Mouse (Mus musculus): ENCODE results near the gene Il1rapl2. TPM values are rescaled to one million over a fixed set of nuclear protein-coding genes. Genes with fewer than 3 reads are reported as not detected.
"Not testable (repeated sequence)": the region's sequence is repeated elsewhere in the genome, so short reads cannot be mapped to it uniquely, and the experiment has no call there.

Il1rapl2 gene
- polyA plus RNA-seq, 1 experiment = 0.43 TPM

GRCm38 (mm10) chrX:138209480-138209879 lies 639.1 kb downstream of the Il1rapl2 start, which contains the start of gene Tex13a:
Gene Tex13a (minus strand): TSS chrX:138209580.
- TF ChIP-seq CTCF (IDR thresholded peaks at IDR 0.05; ENCODE audit: borderline replicate concordance, insufficient read depth, low read depth, low read length) (no peak), POLR2A (IDR thresholded peaks at IDR 0.05; ENCODE audit: borderline replicate concordance, insufficient read depth, low read length) (no peak)
- Histone ChIP-seq H3K4me3 (replicated peaks; ENCODE audit: insufficient read depth, low read depth, low read length) (no peak within 1 kb of the TSS), H3K4me1 (ENCODE audit: control insufficient read depth, insufficient read depth, low read length) (no peaks in the 10 kb centered on the region), H3K27me3 (ENCODE audit: control insufficient read depth, insufficient read depth, low read length) (no peaks in the 10 kb centered on the region), H3K27ac (ENCODE audit: insufficient read depth, low read length) (no peak within 1 kb of the TSS)
- 71% methylated on average over 3 of the region's 3 CpGs for WGBS
- no peak for DNase-seq

- 69% methylated on average over 4 of the region's 4 CpGs for WGBS
- Histone ChIP-seq H3K4me3 (replicated peaks; ENCODE audit: insufficient read depth, low read depth, low read length) (no peak overlapping the region), H3K27ac (ENCODE audit: insufficient read depth, low read length) (no peak overlapping the region), H3K27me3 (ENCODE audit: control insufficient read depth, insufficient read depth, low read length) (no peaks in the 10 kb centered on the region), H3K4me1 (ENCODE audit: control insufficient read depth, insufficient read depth, low read length) (no peaks in the 10 kb centered on the region)
- TF ChIP-seq CTCF (IDR thresholded peaks at IDR 0.05; ENCODE audit: borderline replicate concordance, insufficient read depth, low read depth, low read length) (no peak), POLR2A (IDR thresholded peaks at IDR 0.05; ENCODE audit: borderline replicate concordance, insufficient read depth, low read length) (no peak)
- no peak for DNase-seq
These were observed 664.2 kb downstream of the Il1rapl2 start for GRCm38 (mm10) chrX:138234626-138235025.

- 65% methylated on average over 1 of the region's 1 CpGs for WGBS
- DNase-seq; H3K27ac ChIP-seq (ENCODE audit: insufficient read depth, low read length); H3K4me3 ChIP-seq (replicated peaks; ENCODE audit: insufficient read depth, low read depth, low read length); H3K27me3 ChIP-seq (ENCODE audit: control insufficient read depth, insufficient read depth, low read length); H3K4me1 ChIP-seq (ENCODE audit: control insufficient read depth, insufficient read depth, low read length): not testable (repeated sequence)
These were observed 778.3 kb downstream of the Il1rapl2 start for GRCm38 (mm10) chrX:138348736-138349135.

- no peaks in the 10 kb centered on the region for H3K27me3 ChIP-seq (ENCODE audit: control insufficient read depth, insufficient read depth, low read length)
- H3K4me1 ChIP-seq (ENCODE audit: control insufficient read depth, insufficient read depth, low read length) = no peaks in the 10 kb centered on the region
- no peak for DNase-seq
- TF ChIP-seq POLR2A (IDR thresholded peaks at IDR 0.05; ENCODE audit: borderline replicate concordance, insufficient read depth, low read length) (no peak), CTCF (IDR thresholded peaks at IDR 0.05; ENCODE audit: borderline replicate concordance, insufficient read depth, low read depth, low read length) (no peak)
- WGBS = 57% methylated on average over 2 of the region's 2 CpGs
- H3K27ac ChIP-seq (ENCODE audit: insufficient read depth, low read length) = no peak overlapping the region
- no peak overlapping the region for H3K4me3 ChIP-seq (replicated peaks; ENCODE audit: insufficient read depth, low read depth, low read length)
These were observed 863.4 kb downstream of the Il1rapl2 start for GRCm38 (mm10) chrX:138433794-138434193.

GRCm38 (mm10) chrX:138437939-138438338 lies 867.5 kb downstream of the Il1rapl2 start:
- TF ChIP-seq CTCF (IDR thresholded peaks at IDR 0.05; ENCODE audit: borderline replicate concordance, insufficient read depth, low read depth, low read length) (no peak), POLR2A (IDR thresholded peaks at IDR 0.05; ENCODE audit: borderline replicate concordance, insufficient read depth, low read length) (no peak)
- H3K4me1 ChIP-seq (ENCODE audit: control insufficient read depth, insufficient read depth, low read length) = no peaks in the 10 kb centered on the region
- DNase-seq = peak in 1 of 2 experiments; percentile 0
- H3K27me3 ChIP-seq (ENCODE audit: control insufficient read depth, insufficient read depth, low read length) = no peaks in the 10 kb centered on the region
- H3K4me3 ChIP-seq (replicated peaks; ENCODE audit: insufficient read depth, low read depth, low read length) = no peak overlapping the region
- 36% methylated on average over 3 of the region's 3 CpGs for WGBS
- no peak overlapping the region for H3K27ac ChIP-seq (ENCODE audit: insufficient read depth, low read length)

- H3K4me1 ChIP-seq (ENCODE audit: control insufficient read depth, insufficient read depth, low read length) = no peaks in the 10 kb centered on the region
- TF ChIP-seq POLR2A (IDR thresholded peaks at IDR 0.05; ENCODE audit: borderline replicate concordance, insufficient read depth, low read length) = no peak
- no peak for TF ChIP-seq CTCF (IDR thresholded peaks at IDR 0.05; ENCODE audit: borderline replicate concordance, insufficient read depth, low read depth, low read length)
- H3K27ac ChIP-seq (ENCODE audit: insufficient read depth, low read length) = no peak overlapping the region
- 89% methylated on average over 2 of the region's 2 CpGs for WGBS
- no peaks in the 10 kb centered on the region for H3K27me3 ChIP-seq (ENCODE audit: control insufficient read depth, insufficient read depth, low read length)
- no peak for DNase-seq
- no peak overlapping the region for H3K4me3 ChIP-seq (replicated peaks; ENCODE audit: insufficient read depth, low read depth, low read length)
These were observed 879.4 kb downstream of the Il1rapl2 start for GRCm38 (mm10) chrX:138449856-138450255.

- no peaks in the 10 kb centered on the region for H3K27me3 ChIP-seq (ENCODE audit: control insufficient read depth, insufficient read depth, low read length)
- H3K4me1 ChIP-seq (ENCODE audit: control insufficient read depth, insufficient read depth, low read length) = no peaks in the 10 kb centered on the region
- TF ChIP-seq POLR2A (IDR thresholded peaks at IDR 0.05; ENCODE audit: borderline replicate concordance, insufficient read depth, low read length) (no peak), CTCF (IDR thresholded peaks at IDR 0.05; ENCODE audit: borderline replicate concordance, insufficient read depth, low read depth, low read length) (no peak)
- no peak overlapping the region for H3K4me3 ChIP-seq (replicated peaks; ENCODE audit: insufficient read depth, low read depth, low read length)
- DNase-seq = no peak
- H3K27ac ChIP-seq (ENCODE audit: insufficient read depth, low read length) = no peak overlapping the region
- 72% methylated on average over 3 of the region's 3 CpGs for WGBS
These were observed 908.1 kb downstream of the Il1rapl2 start for GRCm38 (mm10) chrX:138478488-138478887.

- Histone ChIP-seq H3K4me1 (ENCODE audit: control insufficient read depth, insufficient read depth, low read length) (no peaks in the 10 kb centered on the region), H3K27ac (ENCODE audit: insufficient read depth, low read length) (no peak overlapping the region), H3K4me3 (replicated peaks; ENCODE audit: insufficient read depth, low read depth, low read length) (no peak overlapping the region), H3K27me3 (ENCODE audit: control insufficient read depth, insufficient read depth, low read length) (no peaks in the 10 kb centered on the region)
- DNase-seq = no peak
- 100% methylated on average over 1 of the region's 1 CpGs for WGBS
- TF ChIP-seq POLR2A (IDR thresholded peaks at IDR 0.05; ENCODE audit: borderline replicate concordance, insufficient read depth, low read length) (no peak), CTCF (IDR thresholded peaks at IDR 0.05; ENCODE audit: borderline replicate concordance, insufficient read depth, low read depth, low read length) (no peak)
These were observed 930.1 kb downstream of the Il1rapl2 start for GRCm38 (mm10) chrX:138500510-138500909.
